Mouse (Mus musculus) testis, adult 2 months (tissue): Measurements from ENCODE around the gene Wipf2.

Source experiments
- CTCF ChIP-seq: fragments of 200-500 bp; IDR thresholded peaks from 2 replicates; pipeline ENCODE4 v1.5.1; 2012; ENCODE audit warnings: low read depth, mild to moderate bottlenecking, inconsistent platforms, low read length, moderate library complexity; ENCODE audit not compliant: control insufficient read depth, insufficient read depth, insufficient replicate concordance
- POLR2A ChIP-seq: fragments of 200-500 bp; IDR thresholded peaks from 2 replicates; pipeline ENCODE4 v1.6.1; 2012; ENCODE audit warnings: low read depth, mild to moderate bottlenecking, inconsistent platforms, low read length, moderate library complexity; ENCODE audit not compliant: control insufficient read depth

- no peak for TF ChIP-seq CTCF
- no peak for TF ChIP-seq POLR2A
Measured at GRCm38 (mm10) chr11:98887703-98888102, 24.3 kb downstream of the Wipf2 start.
